Mouse (Mus musculus) cerebral cortex, adult 2 months (tissue): Measurements from ENCODE around the gene Gpr108.

ENCODE experiments used
- WGBS: fragments of 180-500 bp; shearing (Covaris S2); methylation state at CpG from one replicate; pipeline ENCODE4 v1.1.7; 2018; 5-methylcytosine and 5-hydroxymethylcytosine counted together

Gene Gpr108

DNA sequence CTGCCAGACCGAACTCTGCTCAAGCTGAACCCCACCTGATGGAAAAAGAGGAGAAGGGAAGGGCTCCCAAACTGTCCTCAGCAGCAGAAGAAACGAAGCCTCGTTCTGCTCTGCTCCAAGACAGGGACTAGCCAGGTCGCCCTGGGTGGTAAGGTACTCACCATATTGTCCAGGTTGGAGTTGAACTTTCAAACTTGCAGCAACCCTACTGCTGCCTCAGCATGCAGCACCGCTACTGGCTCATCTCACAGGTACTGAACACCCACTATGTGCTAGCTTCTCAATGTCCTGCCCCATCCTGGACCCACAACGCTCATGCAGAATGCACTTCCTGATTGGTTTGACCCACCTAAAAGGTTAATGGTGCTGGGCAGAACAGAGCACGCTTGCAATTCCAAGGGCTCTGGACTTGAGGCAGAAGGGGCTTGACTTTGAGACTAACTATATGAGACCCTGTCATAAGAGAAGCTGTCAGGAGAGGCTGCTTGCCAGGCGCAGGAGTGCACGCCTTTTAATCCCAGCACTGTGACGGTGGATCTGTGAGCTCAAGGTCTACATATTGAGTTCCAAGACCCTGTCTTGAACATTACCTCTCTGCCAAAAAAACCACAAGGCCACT is 2.8 kb downstream of the Gpr108 start:
- WGBS = 93% methylated on average over 10 of the region's 10 CpGs

DNA sequence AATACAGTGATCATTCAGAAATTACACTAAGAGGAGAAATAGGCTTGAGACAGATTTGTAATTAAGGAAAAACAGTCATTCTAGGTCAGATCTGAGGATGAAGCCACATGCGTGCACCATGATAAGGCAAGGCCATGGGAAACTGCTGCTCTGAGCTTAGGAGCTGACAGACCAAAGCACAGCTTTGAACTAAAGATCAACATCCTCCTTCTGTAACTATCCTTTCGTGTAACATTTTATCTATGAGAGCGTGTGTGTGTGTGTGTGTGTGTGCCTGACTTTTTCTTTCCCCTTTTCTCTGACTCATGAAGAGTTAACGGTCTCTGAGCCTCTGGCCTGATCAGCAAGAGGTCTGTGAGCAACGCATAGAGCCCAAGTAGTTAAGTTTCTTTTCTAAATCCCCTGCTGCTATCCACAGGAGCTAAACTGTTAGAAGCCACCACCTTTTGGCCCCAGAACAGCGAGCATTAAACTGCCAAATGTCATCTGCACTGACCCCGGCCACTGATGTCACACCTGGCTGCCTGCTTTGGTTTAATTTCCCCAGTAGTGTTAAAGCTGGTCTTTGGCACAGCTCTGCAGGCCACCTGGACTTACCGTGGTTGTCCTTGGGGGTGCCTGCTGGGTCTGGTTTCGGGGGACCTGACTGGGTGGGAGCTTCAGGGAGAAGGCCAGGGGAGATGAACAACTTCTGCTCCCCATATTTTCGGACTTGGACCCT is 4.4 kb downstream of the Gpr108 start:
- 82% methylated on average over 10 of the region's 10 CpGs for WGBS

DNA sequence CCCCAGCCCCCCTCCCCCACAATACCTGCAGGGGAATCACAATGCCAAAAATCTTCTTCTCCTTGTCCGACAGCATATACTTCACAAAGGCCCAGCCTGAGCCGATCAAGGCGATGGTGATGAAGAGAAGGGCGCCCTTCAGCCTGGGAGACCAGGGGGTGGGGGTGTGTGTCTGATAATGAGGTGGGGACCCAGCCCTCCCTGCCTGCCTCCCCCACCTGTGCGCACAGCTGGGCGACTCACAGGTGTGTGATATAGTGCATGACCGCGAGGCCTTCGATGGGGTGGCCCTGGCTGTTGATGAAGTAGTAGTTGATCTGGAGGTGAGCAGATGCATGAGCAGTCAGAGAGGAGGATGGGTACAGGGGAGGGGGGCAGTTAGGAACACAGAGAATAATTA is 11.1 kb downstream of the Gpr108 start:
- 95% methylated on average over 9 of the region's 9 CpGs for WGBS

DNA sequence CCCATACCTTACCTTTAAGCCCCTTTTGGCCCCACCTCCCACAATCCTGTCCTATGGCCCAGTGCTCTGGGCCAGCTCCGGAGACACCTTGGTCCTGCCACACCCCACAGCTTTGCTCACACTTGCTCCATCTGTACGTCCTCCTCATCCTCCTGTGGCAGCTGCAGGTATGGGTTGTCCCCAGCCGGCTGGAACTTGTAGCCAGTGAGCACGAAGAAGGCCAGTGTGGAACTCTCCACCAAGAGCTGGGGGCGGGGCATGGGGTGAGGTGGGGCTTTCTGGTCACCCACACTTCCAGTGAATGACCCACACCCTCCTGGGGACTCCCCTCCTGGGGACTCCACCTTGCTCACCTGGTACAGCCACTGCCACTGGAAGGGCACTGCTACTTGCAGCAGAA is 12.4 kb downstream of the Gpr108 start:
- 94% methylated on average over 5 of the region's 5 CpGs for WGBS

DNA sequence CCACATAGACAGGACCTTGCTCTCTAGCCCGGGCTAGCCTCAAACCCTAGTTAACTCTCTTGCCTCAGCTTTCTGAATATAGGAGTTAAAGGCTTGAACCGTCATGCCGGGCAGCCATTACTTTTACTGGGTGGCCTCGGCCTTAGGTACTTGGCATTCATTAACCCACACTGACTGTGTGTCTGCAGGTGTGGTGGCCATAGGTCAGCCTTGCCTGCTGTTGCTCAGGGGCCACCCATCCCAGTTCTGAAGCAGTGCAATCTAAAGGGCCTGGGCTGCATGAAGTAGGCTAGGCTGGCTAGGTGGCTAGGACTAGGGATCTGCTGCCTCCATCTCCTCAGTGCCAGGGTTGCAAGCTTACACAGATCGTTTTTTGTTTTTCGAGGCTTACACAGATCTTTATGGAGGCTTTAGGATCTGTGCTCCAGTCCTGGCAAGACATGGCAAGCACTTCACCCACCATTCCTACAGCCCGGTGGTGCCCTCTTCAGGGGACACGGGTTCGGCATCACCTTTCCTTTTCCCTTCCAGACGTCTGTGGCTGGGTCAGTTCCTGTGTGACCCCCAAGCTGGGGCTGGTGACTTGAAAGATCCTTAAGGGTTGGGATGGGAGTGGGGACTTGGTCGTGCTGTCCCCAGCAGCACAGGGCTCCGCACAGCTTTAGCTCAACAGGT is 13.9 kb downstream of the Gpr108 start:
- 81% methylated on average over 12 of the region's 12 CpGs for WGBS

DNA sequence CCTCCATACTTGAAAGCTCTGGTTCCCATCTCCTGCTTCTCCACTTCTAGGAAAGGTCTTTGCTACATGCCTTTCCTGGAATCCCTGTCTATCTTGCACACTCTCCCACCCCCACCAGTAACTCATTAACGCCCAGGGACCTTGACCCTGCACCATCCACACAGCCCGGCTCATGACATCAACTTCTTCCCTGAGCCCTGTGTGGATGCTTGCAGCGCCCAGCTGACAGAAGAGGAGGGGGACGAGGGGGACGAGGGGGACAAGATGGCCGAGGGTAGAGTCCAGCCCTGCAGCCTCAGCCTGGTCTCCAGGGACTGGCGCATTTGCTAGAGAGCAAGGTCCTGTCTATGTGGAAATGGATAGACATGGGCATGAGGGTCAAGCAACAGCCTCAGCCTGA is 15.2 kb downstream of the Gpr108 start:
- 59% methylated on average over 7 of the region's 7 CpGs for WGBS

DNA sequence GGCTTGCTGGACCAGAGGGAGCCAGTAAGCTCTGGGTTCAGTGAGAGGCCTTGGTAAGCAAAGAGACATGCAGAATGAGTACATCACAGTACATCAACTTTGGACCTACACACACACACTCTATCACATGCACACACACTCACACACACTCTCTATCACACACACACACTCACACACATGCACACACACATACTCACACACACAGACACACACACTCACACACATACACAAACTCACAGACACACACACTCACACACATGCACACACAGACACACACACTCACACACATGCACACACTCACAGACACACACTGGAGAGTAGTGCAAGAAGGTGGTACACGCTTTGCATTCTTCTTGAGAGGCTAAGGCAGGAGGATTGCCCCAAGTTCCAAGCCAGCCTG is 16.0 kb downstream of the Gpr108 start:
- WGBS = 88% methylated on average over 1 of the region's 1 CpGs

DNA sequence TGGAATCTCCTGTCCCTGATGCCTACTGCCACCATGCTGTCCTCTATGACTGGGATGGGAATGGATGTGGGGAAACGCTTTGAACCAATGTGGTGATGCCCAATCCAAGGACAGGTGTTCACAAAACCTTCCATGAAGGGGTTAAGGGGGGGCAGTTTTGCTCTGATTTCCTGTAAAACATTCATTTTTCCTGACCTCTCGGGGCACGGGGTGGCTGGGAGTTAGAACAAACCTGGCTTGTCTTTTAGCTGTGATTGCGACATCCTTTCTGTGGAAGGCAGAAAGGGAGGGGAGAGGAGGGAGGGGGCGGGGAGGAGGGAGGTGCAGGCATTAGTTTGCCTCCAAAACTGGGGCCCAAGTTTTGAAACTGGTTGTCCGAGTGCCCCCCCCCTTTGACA is 17.5 kb downstream of the Gpr108 start:
- WGBS = 65% methylated on average over 6 of the region's 6 CpGs

DNA sequence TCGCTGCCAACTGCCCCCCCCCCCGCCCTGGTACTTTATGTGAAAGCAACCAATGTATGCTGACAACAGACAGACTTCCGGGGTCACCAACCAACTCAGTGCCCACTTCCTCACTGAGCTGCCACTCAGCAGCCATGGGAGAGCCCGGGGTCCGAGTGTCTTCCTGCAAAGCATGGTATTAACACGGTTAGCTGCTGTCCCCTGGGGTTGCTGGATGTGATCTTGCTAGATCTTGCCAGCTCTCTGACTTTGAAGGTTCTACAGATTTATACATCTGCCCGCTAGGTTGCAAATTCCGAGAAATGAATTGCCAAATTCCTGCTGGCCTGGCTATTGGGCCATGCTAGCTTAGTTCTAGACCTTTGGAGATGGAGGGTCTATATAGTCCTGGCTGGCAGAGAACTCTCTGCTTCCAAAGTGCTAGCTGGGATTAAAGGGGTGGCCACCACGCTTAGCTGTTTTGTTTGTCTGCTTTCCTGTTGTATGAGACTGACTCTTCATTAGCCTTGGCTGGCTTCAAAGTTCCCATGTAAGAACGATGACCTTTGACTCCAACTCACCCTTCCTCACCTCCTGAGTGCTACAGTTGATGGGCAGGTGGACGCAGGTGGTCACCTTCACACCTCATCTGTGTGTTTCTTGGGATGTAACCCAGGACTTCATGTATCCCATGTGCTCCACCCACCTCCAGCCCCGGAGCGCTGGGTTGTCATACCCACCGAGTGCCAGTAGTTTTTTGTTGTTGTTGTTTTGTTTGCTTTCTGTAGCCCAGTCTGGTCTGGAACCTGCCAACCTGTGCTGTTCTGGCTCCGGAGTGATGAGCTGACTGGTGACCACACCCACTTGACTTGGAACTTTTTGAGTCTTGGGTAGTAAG is 18.2 kb downstream of the Gpr108 start:
- 78% methylated on average over 15 of the region's 15 CpGs for WGBS

DNA sequence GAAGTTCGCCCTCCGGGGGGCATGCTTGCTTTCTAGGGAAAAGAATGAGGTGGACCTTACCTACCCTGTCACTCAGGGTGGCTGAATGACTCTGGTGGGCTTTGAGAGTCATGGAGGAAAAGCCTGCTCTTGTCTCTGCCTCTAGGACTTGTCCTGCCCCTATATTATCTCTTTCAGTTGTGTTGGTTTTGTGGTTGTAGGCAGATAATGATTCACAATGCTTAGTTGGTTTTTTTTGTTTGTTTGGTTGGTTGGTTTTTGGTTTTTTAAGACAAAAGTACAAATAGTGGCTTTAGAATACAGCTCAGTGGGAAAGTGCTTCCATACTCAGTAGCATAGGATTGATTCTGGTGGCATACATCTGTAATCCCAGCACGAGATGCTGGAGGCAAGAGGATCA is 19.4 kb downstream of the Gpr108 start:
- WGBS = 79% methylated on average over 3 of the region's 3 CpGs

DNA sequence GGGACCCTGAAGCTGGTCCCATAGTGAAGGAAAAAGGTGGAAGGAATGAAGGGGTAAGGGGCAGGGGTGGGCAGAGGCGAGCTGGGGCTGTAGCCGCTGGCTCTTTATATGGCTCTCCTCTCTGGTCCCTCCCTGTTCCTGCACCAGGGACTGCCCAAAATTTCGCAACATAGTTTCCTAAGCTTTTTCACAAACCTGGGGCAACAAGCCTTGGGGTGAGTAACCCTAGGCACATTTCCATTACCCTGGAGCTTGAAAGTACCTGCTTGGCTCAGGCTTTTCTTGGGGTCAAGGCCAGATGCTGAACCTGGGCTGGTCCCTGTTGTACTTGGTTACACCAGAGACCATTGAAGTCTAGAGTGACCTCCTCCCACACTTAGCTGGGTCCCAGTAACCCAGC is 20.2 kb downstream of the Gpr108 start, which contains the start of gene C3:
C3 (minus strand) TSS at position 123 of the 400 bp plus-strand sequence.
- WGBS = 86% methylated on average over 3 of the region's 3 CpGs

DNA sequence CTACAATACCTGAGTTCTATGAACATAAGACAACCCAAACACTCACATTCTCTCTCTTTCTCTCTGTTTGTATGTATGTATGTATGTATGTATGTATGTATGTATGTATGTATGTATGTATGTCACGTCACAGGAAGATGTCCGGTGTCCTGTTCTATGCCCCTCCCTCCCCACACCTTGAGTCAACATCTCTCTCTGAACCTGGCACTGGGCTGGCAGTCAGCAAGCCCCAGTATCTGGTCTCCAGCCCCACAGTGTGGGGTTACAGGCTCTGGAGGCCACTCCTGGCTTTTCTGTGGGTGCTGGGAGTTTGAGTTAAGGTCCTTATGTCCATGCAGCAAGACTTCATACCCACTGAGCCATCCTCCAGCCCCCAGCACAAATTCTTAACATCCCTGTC is 20.8 kb downstream of the Gpr108 start:
- WGBS = 95% methylated on average over 2 of the region's 2 CpGs

DNA sequence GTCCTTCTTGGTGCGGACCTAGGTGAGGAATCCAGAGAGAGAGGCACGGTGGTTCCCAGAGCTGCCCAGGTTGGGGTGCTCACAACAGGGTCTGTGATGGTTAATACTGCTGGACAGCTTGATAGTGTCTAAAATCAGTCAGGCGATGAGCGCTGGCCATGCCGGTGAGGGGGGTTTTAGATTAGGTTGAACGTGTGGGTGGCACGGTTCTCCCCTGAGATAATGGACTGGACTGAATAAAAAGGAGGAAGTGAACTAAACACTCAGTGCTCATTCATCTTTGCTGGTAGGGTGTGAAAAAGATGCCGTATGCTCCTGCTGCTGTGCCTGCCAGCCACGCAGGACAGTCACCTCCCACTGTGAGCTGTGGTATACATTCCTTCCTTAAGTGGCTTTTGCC is 24.9 kb downstream of the Gpr108 start:
- 71% methylated on average over 9 of the region's 9 CpGs for WGBS

DNA sequence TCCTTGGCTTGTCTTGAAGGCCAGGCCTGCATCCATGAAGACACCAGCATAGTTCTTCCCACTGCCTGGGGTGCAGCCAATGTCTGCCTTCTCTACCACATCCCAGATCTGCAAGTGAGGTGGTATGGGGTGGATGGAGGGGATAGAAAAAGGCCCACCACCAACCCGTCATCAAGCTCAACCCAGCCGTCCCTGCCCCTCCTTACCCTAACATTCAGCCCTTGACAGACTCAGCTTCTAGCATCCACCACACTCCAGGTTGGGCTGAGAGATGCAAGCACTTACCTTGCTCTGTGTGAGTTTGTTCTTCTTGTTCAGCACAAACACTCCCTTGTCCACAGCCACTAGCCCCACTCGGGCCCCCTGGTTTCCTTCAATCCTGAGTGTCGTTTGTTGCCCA is 26.3 kb downstream of the Gpr108 start:
- 83% methylated on average over 4 of the region's 4 CpGs for WGBS

DNA sequence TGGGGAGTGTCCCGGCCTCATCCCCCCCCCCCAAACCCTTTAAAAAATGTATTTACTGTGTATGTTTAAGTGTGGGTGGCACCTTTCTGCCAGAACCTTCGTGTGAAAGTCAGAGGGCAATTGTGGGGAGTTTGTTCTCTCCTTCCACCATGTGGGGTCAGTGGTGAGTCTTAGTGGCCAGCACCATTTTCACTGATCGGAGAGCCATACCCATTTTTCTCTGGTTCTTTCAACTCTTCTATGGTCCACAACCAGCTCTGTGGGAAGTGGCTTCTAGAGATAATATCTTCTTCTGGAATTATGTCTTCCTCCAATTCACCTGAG is 28.4 kb downstream of the Gpr108 start:
- WGBS = 24% methylated on average over 3 of the region's 3 CpGs

DNA sequence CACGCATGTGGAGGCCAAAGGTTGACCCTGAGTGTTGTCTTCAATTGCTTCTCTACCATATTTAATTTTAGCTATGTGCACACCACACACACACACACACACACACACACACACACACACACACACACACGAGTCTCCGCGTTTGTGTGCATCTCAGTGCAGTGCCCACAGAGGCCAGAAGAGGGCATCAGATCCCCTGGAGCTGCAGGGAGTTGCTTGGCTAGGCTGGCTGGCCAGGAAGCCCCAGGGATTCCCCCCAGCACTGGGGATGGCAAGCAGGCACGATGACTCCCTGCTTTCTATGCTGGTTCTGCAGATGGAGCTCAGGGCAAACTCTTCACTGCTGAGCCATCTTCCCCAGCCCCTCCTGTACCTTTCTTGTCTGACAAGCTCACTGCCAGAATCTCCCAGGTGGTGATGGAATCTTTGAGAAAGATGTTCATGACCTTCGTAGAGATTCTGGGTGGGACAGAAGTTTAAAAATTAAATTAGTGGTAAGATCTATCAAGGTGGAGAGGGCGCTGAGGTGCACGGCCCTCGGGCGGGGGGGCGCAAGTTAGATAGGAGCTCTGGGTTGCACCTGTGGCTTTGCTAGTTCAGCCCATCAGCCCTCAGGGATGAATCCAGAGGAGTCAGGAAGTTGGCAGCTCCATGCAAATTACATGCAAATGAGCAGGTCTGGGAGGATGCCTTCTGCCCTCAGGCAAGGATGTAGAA is 28.9 kb downstream of the Gpr108 start:
- WGBS = 19% methylated on average over 11 of the region's 11 CpGs

DNA sequence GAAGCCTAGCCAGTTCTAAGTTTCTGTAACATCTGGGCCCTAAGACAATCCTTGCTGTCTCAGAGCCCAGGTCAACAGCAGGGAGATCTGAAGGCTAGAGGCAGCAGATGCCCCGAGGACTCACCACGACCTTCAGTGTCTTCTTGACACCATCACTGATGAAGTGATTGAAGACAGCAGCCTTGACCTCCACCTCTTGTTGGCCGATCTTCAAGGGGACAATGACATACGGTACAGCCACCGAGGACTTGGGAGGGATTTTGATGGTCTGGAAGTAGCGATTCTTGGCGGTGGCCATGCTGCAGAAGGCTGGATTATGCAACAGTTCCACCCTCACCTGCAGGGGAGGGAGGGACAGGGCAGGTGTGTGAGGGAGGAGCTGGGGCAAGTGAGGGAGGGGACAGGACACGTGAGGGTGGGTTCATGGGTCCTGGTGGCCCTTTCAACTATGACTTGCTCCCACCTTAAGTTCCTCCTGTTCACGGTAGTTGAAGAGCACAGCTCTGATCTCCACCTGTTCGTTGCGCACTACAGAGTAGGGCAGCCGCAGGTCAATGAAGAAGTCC is 29.8 kb downstream of the Gpr108 start:
- WGBS = 81% methylated on average over 12 of the region's 12 CpGs

DNA sequence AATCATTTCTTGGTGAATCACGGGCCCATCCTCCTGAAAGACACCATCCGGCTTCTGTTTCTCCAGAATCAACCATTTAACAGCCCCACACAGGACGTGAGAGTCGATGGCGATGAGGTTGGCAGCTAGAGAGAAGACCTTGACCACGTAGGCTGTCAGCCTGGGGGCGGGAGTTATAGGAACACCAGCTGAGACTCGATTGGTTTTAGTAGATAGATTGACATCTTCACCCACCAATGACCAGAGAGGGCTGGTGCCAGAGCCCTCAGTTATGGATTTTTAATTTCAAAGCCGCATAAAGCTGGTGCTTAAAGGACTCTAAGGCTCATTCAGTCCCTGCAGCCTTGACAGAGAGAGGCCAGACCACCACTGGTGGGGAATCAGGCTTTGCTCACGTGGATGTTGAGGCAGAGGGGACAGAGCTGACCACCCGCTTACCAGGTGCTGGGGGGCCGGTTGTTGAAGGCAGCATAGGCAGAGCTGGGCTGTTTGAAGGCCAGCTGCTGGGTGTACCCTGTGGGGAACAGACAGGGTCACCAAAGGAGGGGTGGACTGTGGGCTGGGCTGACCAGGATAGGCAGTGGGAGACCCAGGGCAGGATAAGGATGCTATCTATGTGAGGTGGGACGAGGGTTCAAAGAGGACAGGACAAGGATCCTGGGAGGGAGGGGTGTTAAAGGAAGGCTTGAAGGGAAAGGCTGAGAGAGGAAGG is 33.4 kb downstream of the Gpr108 start:
- 51% methylated on average over 13 of the region's 13 CpGs for WGBS

DNA sequence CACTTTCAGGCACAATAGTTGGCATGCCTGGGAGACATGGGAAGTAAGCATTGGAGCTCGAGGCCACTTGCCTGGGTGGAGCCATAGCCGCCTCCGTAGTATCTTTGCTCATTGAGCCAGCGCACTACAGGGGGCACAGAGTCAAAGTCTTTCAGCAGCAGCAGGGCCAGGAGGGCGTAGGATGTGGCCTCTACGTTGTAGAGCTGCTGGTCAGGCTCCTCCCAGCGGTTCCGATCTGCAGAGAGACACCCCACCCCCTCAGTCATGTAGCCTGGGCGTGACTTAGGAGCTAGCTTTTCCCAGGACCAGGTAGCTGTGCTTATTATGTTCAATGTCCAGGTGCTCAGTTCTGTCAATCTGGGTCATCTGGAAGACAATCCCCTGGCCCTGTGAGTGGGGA is 36.7 kb downstream of the Gpr108 start:
- WGBS = 65% methylated on average over 9 of the region's 9 CpGs

DNA sequence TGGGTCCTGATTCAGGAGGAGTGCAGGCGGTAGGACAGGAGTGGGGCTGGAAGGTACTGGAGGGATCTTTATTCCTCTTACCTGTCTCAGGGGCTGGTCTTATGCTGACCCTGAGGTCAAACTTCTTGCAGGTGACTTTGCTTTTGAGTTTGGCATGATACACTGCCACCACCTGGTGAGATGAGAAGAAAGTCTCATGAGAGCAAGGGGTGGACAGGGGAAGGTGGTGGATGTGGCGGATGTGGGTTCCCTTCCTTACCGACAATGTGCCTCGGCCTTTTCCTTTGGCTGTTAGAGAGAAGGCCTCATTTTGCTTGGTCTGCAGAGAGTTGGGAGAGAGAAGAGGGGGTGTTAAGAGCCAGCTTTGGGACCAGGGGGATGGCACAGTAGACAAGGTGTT is 38.9 kb downstream of the Gpr108 start:
- 67% methylated on average over 4 of the region's 4 CpGs for WGBS

DNA sequence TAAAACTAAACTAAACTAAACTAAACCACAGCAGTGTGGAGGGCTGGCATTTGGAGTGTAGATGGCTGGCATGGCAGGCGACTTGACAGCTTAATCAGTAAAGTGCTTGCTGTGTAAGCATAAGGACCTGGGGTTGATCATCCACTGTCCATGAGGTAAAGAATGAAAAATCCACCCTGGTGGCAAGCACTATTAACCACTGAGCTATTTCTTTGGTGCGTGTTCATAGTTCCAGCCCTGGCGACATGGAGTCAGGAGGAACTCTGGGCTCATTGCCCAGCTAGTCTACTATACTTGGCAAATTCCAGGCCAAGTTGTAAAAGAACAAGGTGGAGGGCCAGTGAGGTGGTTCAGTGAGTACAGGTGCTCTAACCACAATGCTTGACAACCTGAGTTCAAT is 40.3 kb downstream of the Gpr108 start:
- 67% methylated on average over 3 of the region's 3 CpGs for WGBS
